Mouse (Mus musculus): ENCODE measurements at regions not wholly inside any gene's neighbourhood (a gene's known extent, or its start where the extent isn't known, plus 50 kb on each side); places are given as distances from the start of the nearest gene placed in this dataset.

GRCm38 (mm10) chr1:177504743-177505142 lies 62.6 kb downstream of the Zbtb18 start:
- TF ChIP-seq ETS1 (conservative IDR thresholded peaks at IDR 0.05; ENCODE audit: low read depth, low read length) (no peak), POLR2A (IDR thresholded peaks at IDR 0.05; ENCODE audit: low read depth, low read length) (no peak), CTCF (conservative IDR thresholded peaks at IDR 0.05 in 1 of 2, IDR thresholded peaks at IDR 0.05 in 1 of 2; ENCODE audit: low read depth in 2 of 2, low read length in 2 of 2) (no peak), UBTF (IDR thresholded peaks at IDR 0.05; ENCODE audit: low read depth, low read length) (no peak), EP300 (IDR thresholded peaks at IDR 0.05; ENCODE audit: low read length) (no peak), ZC3H11A (IDR thresholded peaks at IDR 0.05; ENCODE audit: low read depth, low read length) (no peak), SMC3 (IDR thresholded peaks at IDR 0.05; ENCODE audit: low read depth, low read length) (no peak), TCF12 (IDR thresholded peaks at IDR 0.05; ENCODE audit: low read depth, low read length) (no peak)

Measured in CH12.LX (cell line).